Mouse (Mus musculus): Measurements from ENCODE around the gene Vmn1r107. TPM values are rescaled to one million over a fixed set of nuclear protein-coding genes. Genes with fewer than 3 reads are reported as not detected.
"Not testable (repeated sequence)": the region's sequence is repeated elsewhere in the genome, so short reads cannot be mapped to it uniquely, and the experiment has no call there.

Vmn1r107 gene
- polyA plus RNA-seq (2014; fragmentation: Nextera tagmentation; extraction: Ambion mirVana): not detected in 2 replicates

GRCm38 (mm10) chr7:20668618-20669017 is at the start of gene Vmn1r107:
Gene Vmn1r107, plus strand, starts transcription at chr7:20668918.
- H3K36me3 ChIP-seq (ENCODE audit: control insufficient read depth, insufficient read depth, low read length); ATAC-seq (ENCODE audit: low FRiP score, low TSS enrichment); H3K4me3 ChIP-seq (ENCODE audit: low read length); H3K27me3 ChIP-seq (ENCODE audit: control insufficient read depth, insufficient read depth, low read length); H3K4me2 ChIP-seq (replicated peaks; ENCODE audit: low read depth, low read length); H3K4me1 ChIP-seq (ENCODE audit: control insufficient read depth, insufficient read depth, low read length); H3K9ac ChIP-seq (ENCODE audit: low read depth, low read length); H3K27ac ChIP-seq (ENCODE audit: low read depth, low read length); H3K9me3 ChIP-seq (ENCODE audit: control insufficient read depth, low read length): not testable (repeated sequence)
- no CpG with 5 or more reads among the region's 3 CpGs for WGBS

GRCm38 (mm10) chr7:20703116-20703515 is 34.4 kb downstream of the Vmn1r107 start, which contains the start of gene Vmn1r111:
Gene Vmn1r111, minus strand, starts transcription at chr7:20703216.
- H3K27ac ChIP-seq (ENCODE audit: low read depth, low read length); ATAC-seq (ENCODE audit: low FRiP score, low TSS enrichment); H3K4me2 ChIP-seq (replicated peaks; ENCODE audit: low read depth, low read length); H3K27me3 ChIP-seq (ENCODE audit: control insufficient read depth, insufficient read depth, low read length); H3K36me3 ChIP-seq (ENCODE audit: control insufficient read depth, insufficient read depth, low read length); H3K9me3 ChIP-seq (ENCODE audit: control insufficient read depth, low read length); H3K4me3 ChIP-seq (ENCODE audit: low read length); H3K4me1 ChIP-seq (ENCODE audit: control insufficient read depth, insufficient read depth, low read length); H3K9ac ChIP-seq (ENCODE audit: low read depth, low read length): not testable (repeated sequence)
- no CpG with 5 or more reads among the region's 2 CpGs for WGBS

Other genes starting within 250 kb of the Vmn1r107 start
- gene Vmn1r101, start 226.3 kb upstream of the Vmn1r107 start, polyA plus RNA-seq (2014; fragmentation: Nextera tagmentation; extraction: Ambion mirVana): not detected in 2 replicates
- gene Gm10670, start 194.0 kb upstream of the Vmn1r107 start, polyA plus RNA-seq (2014; fragmentation: Nextera tagmentation; extraction: Ambion mirVana): not detected in 2 replicates
- gene Vmn1r103, start 158.4 kb upstream of the Vmn1r107 start, polyA plus RNA-seq (2014; fragmentation: Nextera tagmentation; extraction: Ambion mirVana): not detected in 2 replicates
- not detected in 2 replicates for gene Vmn1r104, start 135.1 kb upstream of the Vmn1r107 start, polyA plus RNA-seq (2014; fragmentation: Nextera tagmentation; extraction: Ambion mirVana)
- gene Gm5726, start 123.2 kb upstream of the Vmn1r107 start, polyA plus RNA-seq (2014; fragmentation: Nextera tagmentation; extraction: Ambion mirVana): not detected in 2 replicates
- not detected in 2 replicates for gene Gm4141, start 92.7 kb upstream of the Vmn1r107 start, polyA plus RNA-seq (2014; fragmentation: Nextera tagmentation; extraction: Ambion mirVana)
- gene Gm4513, start 69.9 kb upstream of the Vmn1r107 start, polyA plus RNA-seq (2014; fragmentation: Nextera tagmentation; extraction: Ambion mirVana): not detected in 2 replicates
- gene Vmn1r111, start 34.3 kb downstream of the Vmn1r107 start, polyA plus RNA-seq (2014; fragmentation: Nextera tagmentation; extraction: Ambion mirVana): not detected in 2 replicates
- not detected in 2 replicates for gene Gm10668, start 61.7 kb downstream of the Vmn1r107 start, polyA plus RNA-seq (2014; fragmentation: Nextera tagmentation; extraction: Ambion mirVana)
- not detected in 2 replicates for gene Vmn1r112, start 102.3 kb downstream of the Vmn1r107 start, polyA plus RNA-seq (2014; fragmentation: Nextera tagmentation; extraction: Ambion mirVana)
- not detected in 2 replicates for gene Vmn1r113, start 118.4 kb downstream of the Vmn1r107 start, polyA plus RNA-seq (2014; fragmentation: Nextera tagmentation; extraction: Ambion mirVana)
- gene Vmn1r114, start 143.3 kb downstream of the Vmn1r107 start, polyA plus RNA-seq (2014; fragmentation: Nextera tagmentation; extraction: Ambion mirVana): not detected in 2 replicates
- not detected in 2 replicates for gene Vmn1r115, start 176.1 kb downstream of the Vmn1r107 start, polyA plus RNA-seq (2014; fragmentation: Nextera tagmentation; extraction: Ambion mirVana)
- gene Vmn1r116, start 203.3 kb downstream of the Vmn1r107 start, polyA plus RNA-seq (2014; fragmentation: Nextera tagmentation; extraction: Ambion mirVana): not detected in 2 replicates
- gene Vmn1r117, start 215.2 kb downstream of the Vmn1r107 start, polyA plus RNA-seq (2014; fragmentation: Nextera tagmentation; extraction: Ambion mirVana): not detected in 2 replicates
- not detected in 2 replicates for gene Vmn1r118, start 243.4 kb downstream of the Vmn1r107 start, polyA plus RNA-seq (2014; fragmentation: Nextera tagmentation; extraction: Ambion mirVana)

Data from kidney, embryonic 14.5 days (tissue).